Mouse (Mus musculus) mature B cell (primary cell): ENCODE measurements around the gene Efcab7.

Experiments used
- in situ Hi-C: fragments of 300-500 bp; cut with MboI; formaldehyde crosslinking; loops from 2 replicates; pipeline ENCODE4 v1.14.3; 2019

Gene Efcab7

DNA sequence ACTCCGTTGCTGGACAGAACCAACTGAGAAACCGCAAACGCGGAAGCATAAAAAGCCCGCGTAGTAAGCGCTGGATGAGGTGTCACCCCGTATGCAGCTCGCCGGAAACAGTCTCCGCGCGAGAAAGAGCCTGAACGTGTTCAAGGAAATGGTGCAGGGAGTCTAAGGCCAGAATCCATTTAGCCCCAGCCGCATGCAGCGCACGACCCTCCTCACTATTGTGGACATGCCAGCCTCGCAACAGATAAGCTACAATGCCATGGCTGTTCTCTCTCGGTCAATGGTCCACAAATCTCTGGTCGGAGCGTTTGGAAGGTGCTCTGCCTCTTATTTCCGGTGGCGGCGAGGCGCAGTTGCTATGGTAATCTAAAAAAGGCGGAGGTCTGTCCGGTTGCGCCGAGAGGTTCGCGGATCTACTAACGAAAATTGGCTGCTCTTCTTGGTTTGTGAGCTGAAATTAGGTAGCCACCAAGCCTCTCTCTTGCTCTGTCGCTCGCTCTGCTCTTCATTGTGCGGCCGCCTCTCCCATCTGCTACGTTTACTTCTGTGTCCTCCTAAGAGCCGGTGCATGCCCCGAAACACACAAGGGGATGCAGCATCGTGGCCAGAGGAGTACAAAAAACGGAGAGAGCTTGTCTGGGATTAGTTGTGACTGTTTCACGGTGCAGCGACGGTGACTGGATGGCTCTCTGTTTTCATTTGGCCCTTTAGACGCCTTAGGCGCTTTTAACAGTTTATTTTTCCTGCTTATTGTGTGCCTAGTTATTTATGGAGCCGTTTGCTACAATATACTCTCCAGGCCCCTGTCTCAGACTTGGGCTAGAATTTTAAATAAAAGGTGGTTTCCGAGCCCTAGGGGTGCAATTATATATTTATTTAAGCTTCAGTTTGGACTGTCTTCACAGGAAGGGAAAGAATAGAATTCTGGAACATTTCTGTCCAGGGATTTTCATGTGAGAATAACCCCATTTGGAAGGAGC is at the start of gene Efcab7:
TSS of gene Efcab7 (plus strand) at position 105 of the 980 bp plus-strand sequence.
- in situ Hi-C loops: no loop called here

DNA sequence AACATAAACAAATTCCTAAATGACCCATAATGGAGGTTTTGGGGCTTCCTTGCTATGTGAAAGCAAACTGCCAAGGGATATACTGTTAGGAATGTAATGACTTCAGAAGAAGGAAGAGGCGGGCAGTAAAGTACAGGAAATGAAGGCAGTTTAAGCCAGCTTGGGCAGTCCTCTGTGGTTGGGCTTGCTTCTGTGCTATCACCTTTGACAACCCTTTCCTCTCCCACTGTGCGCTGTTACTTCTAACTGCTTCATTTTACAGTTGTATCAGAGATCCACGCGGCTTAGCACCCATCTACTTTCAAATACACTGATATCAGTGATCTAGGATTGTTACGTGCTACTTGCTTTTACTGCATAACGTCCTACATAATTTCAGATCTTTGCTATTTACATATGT is 36.6 kb upstream of the Efcab7 start:
- in situ Hi-C loops: no loop called here

DNA sequence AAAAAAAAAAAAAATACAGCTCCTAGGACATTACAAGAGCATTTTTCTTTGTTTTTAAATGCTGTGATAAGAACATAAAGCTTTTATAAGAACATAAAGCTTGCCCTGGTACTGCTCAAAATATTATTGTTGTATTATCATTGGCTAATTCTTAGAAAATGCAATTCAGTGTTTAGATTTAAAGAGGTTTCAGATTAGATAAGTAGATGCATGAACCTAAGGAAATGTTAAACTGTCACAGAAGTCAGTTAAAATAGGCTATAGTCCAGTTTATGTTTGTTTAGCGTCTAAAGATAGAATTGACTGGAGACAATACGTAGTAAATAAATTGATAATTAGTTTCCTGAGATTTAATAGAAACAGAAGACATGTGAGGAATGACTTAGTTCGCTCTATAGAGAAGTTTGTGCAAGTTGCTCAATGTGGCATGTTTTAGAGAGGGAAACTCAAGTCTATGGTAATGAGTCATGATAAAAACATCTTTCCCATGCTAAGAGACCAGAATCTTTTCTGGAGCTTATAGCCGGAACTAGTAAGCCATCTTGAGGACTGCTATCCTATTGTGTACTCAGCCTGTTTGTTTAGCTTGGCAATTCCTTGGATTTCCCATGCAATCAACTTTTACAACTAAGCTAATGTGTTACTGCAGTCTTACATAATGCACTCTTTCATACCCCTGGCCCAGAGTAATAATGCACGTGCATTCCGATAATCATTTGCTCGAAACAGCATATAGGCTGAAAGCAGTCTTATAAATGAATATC is 12.1 kb upstream of the Efcab7 start:
- in situ Hi-C loops: no loop called here

DNA sequence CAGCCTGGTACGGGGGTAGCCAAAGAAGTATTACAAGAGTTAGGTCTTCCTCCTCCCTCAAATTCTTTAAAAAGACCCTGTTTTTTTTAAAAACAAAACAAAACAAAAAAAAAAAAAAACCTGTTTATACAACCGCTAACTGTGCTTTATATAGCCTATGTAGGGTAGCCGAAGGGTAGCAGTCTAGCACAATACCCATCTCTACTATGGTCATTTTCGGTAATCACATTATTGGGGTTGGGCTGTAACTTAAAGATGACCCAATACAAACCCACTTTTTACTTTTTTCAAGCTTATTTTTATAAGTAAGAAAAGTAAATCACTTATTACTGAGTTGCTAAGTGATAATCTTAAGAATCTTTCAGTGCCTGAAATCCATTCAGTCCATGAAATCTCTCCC is 661 bp upstream of the Efcab7 start:
- in situ Hi-C loops: no loop called here

DNA sequence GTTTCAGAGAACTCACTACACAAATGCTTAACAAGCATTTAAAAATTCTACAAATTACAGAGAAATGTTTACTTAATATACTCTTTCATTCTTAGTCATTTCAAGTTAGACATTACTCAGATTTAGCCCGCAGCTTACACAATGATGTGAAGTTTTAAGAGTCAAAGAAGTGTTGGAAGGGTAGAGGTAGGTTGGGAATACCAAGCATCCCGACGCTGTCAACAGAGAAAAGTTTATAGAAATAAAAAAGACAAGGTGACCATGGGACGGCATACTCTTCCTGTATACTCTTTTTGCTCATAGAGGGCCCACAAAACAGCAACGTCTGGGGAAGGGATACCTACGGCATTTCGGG is 282 bp upstream of the Efcab7 start:
- in situ Hi-C loops: no loop called here

DNA sequence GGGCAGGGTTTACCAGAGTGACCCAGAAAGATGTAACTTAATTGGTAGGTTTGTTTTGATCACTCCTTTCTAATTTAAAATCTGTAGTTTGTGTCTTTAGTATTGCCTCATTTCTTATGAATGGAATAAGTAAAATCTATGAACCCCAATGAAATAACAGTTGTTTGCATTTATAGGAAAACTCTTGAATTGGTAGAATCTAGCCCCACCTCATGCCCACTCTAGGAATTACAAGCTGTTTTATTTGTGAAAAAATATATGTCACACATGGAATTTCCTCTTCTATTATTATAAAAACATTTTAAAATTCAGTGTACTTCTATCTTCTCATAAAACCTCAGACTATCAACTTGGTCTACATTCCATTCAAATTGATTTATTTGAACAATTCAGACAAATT is 52.9 kb downstream of the Efcab7 start:
- in situ Hi-C loops: no loop called here

DNA sequence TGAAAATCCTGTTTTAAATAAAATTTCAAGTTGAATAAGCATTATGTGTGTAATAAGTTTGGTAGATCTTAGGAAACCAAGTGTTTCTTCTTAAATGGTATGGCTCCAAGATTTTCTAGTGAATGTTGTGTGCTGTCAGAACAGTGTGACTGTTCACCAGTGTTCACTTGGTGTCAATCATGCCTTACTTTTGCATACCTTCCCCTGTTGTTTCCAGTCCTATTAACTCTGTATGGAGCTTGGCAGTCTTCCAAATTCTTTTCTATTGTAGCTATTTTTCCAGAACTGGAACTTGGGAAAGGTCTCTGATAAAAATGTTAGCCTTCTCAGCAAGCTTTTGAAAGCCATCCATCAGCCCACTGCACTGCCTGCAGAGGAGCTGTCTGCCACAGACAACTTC is 53.4 kb downstream of the Efcab7 start:
- in situ Hi-C loops: no loop called here

DNA sequence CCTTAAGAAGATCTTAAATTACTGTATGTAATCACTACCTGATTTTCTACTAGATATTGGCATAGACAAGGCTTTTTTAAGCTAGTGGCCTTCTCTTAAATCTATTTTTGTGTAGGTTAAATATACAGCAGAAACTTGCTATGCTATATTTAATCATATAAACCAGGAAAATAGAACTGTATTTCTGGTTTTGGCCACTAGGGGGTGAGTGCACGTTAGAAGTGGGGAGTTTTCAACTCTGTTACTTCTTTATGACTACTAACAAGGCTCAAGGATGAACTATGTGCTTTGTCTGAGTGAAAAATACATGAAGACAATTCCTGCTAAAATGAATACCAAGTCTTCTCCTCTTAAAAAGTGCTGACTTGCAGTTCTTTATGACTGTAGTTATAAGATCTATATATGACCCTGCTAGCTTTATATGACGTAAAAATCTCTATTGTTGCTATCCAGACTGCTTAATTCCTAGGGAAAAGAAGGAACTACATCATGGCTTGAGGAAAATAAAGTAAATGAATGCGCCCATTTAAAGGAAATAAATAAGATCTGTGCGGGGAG is 85.0 kb downstream of the Efcab7 start:
- in situ Hi-C loops: no loop called here

DNA sequence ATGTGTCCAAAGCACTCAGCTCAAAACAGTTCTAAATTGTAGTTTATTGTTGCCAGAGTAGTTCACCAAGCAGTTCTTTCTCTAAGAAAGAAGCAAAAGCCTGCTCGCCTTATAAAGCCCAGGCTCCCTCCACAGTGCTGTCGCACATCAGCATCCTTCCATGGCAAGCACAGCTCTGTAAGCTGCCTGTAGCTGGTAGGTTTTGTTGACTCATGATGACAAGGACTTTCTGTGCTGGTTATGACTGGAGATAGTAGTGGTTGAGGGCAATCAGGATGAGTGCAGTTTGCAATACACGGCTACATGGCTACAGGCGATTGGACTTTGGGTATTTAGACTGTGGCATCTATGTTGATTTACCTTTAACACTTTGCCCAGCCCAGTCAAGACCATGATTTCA is 97.4 kb downstream of the Efcab7 start:
- in situ Hi-C loops: no loop called here

DNA sequence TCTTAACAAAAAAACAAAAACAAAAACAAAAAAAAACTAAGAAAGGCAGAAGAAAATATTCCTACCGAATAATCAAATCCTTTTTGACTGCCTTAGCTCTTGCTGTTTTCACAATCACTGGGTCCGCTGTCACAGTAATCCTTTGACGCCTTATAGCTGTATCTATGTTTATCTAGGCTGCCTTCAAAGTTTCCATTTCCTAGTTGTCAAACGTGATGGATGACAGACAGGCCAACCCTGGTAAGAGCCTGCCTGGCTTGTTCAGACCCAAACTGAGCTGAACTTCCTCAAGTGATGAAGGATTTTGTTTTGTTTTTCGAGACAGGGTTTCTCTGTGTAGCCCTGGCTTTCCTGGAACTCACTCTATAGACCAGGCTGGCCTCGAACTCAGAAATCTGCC is 99.5 kb downstream of the Efcab7 start:
- in situ Hi-C loops: no loop called here

DNA sequence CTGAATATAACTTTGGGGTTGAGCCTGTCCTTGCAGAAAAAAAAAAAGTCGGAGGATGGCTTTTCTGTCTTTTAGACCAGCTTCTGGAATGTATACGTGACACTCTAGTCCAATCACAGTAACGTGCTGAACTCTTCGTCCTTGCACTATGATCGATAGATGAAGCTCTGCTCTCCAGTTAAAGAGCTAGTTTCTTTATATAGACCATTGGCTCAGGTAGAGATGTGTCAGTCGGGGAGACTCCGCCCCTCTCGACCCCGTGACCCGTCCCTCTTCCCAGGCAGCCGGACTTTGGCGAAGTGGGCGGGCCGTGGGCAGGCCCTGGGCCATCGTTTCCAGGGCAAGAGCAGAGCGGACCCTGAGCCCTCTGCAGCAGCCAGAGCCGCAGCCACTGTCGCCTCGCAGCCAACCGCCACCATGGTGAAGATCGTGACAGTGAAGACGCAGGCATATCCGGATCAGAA is 100.2 kb downstream of the Efcab7 start, which contains the start of gene Pgm1:
TSS of gene Pgm1 (plus strand) at position 266 of the 464 bp plus-strand sequence.
- in situ Hi-C loops: no loop called here

DNA sequence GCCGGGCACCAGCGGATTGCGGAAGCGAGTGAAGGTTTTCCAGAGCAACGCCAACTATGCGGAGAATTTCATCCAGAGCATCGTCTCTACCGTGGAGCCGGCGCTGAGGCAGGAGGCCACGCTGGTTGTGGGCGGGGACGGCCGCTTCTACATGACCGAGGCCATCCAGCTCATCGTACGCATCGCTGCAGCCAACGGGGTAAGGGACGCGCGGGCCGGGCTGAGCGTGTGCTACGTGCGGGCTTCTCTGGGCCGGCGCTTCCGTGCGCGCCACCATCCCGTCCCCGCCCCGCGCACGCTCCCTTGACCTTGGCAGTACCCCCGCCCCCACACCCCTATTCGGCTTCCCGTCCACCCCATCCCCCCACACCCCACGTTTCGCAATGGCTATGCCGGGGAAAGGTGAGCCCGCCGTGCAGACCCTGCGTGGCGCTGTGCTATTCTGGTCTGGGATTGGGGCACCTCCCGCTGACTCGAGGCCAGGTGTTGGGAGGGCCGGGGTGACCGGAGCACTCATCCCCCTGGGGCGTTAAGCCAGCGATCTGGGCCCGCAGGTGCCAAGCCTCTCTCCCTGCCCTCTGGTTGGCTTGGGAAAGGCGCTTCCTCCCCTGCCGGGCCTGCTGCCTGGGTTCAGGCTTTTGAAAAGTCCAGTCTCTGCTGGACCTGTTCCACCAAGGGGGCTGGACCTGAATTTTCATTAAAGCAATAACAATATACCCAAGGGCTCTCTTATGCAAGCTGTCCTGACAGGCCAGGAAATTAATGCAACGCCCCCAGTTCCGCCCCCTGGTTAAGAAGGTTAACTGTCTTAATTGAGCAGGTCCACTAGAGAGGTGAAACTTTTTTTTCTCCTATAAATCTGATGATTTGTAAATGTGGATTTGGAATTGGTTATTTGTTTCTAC is 100.9 kb downstream of the Efcab7 start, which contains the start of gene Itgb3bp:
TSS of gene Itgb3bp (minus strand) at position 201 of the 905 bp plus-strand sequence.
- in situ Hi-C loops: no loop called here

DNA sequence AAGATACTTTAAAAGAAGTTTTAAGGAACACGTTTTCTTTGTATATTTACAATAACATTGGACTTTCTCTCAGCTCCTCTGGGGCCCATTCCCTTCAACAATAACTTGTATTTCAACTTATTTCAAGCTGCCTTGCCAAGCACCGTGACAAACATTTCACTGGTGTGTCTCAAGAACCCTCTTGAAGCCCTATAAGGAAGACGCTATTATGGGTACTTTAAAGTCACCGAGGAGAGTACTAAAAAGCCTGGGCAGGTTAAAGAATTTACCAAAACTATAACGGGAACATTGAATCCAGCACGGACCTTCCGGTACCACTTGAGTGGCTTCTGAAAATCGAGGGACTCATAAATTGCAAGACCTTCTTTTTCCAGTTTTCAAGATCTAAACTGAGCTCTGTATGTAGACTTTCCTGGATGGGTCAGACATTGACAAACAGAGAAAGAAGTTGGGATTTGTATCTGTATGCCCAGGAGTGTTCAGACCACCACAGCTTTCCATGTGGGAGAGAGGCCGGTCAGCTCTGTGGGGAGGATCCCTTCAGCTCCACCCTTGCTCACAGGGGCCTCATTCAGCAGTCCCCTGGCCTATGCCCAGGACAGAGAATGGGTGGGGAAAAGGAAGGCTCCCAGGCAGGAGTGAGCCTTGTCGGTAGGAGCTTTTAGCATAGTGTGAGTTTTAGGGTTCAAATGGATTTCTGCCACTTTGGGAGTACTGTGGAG is 101.7 kb downstream of the Efcab7 start:
- in situ Hi-C loops: no loop called here

DNA sequence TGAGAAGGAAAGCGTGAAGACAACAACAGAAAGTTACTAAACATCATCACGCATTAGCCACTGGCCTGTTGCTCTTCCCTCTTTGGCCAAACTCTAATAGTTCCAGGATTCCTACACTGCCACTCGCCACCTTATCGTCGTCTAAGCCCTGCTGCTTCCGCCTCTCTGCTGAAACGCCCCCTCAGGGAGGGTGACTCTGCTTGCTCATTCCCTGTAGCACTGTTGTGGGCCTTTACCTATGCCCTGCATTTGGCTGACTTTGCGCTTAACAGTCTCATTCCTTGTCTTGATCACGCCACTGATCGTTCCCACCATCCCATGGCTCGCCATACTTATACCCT is 102.2 kb downstream of the Efcab7 start:
- in situ Hi-C loops: no loop called here

DNA sequence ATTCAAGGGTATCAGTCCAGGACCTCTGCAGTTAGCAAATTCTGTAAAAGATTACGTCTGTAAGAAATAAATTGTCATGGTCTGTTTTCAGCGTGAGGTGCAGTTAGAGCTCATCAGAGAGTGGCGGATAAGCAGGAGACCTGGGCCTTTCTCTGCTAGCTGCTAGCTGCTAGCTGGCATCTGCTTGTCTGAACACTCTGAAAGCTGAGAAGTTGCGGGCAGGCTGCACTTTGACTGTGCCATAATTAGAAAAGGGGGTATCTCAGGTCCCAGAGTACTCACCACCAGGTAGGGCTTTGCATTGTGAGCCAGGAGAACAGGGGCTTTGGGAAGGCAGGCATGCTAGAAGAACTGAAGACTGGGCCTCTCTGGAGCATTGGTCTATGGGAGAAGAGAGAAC is 102.8 kb downstream of the Efcab7 start:
- in situ Hi-C loops: no loop called here

DNA sequence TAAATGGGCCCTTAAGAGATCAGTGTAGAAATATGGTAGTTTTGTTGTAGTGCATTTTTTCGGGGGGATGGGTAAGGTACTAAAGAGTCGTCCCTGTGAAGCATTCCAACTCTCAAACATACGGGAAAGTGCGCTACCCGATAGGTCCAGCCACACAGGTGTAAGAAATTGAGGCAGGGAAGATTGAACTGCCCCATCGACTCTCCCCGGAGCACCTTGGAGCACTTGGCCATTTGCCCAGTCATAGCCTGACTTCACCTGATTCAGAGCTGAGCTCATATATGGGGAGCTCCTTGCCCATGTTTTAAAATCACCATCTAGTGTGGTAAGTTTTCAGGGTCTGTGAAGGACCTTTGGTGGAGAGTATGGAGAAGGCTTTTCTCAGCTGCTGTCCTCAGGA is 105.9 kb downstream of the Efcab7 start:
- in situ Hi-C loops: no loop called here

DNA sequence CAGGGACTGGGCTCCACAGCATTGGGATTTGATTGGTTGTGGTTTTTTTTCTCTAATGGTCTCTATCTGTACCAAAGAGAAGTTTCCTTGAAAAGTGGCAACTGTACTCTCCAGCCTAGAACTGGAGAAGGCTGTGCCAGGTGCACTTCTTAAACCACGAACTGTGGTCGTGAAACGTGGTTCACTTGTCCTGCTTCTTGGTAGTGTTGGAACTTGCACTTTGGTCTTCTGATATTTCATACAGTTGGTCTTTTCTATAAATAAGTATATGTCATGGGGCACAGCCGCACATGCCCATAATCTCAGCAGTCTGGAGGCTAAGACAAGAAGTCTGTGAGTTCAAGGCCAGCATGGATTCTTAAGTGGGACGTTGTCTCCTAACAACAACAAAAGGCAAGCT is 107.3 kb downstream of the Efcab7 start:
- in situ Hi-C loops: no loop called here

DNA sequence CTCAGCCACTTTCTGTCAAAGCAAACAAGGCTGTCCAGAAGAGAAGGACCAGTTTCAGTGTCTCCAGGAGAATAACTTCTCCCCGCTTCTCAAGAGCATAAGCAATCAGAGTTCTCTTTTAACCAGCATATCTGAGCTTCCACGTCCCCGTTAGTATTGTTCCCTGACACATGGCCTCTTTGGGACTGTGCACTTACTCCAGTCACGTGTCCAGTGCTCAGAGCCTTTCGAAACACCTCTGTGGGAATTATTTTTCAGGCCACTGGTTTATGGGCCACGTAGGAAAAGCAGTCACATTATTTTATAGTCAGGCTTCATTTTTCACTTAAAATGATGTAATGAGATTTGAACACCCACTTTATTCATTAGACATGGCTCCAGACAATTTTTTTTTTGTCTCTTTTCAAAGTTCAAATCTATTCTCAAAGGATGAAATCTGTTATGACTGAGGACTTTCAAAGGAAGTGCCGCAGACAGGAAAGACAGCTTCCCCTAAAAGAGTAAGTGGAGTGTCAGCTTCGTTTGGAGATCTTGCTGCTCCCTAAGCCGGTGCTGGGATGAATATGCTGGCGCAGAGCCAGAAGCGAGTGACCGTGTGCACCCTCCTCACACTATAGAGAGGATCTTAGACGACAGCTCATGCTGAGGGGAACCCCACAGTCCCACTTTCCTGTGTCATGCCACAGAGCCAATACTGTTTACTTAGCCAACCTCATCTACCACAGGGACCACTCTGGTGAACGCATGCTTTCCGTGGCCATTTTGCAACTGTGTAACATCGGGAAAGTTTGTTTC is 110.9 kb downstream of the Efcab7 start:
- in situ Hi-C loops: no loop called here

DNA sequence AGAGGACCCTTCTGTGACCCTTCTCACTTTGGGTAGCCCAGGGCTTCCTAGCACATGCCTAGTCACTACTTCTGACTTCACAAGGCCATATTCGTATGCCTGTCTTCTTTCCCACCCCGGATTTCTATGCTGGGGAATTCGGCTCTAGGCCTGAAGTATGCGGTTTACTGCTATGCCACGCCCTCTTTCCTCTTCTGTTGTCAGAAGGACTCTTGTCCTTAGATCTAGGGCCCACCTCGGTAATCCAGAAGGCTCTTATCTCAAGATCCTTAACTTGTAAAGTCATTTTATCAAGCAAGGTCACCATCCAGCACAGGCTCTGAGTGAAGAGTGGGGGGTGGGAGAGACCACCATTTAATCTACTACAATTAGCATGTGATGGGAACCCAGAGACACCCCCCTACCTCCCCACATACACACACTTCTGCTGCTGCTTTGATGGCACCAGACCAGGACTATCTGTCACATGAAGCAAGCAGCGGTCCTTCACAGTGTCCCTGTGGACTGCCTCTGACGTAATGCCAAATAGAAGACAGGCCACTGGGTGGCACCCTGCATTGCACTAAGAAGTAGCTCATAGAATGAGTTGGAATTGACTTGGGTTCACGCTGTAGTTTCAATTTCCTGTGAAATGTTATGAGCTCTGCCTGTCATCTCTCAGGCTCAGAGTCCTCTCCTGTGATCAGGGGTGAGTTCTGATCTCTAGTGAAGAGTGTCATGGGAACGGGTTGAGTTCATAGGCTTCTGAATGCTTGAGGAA is 112.8 kb downstream of the Efcab7 start:
- in situ Hi-C loops: no loop called here
